Mouse (Mus musculus) hindbrain, embryonic 10.5 days (tissue): ENCODE measurements around the gene Smim6. TPM values are rescaled to one million over a fixed set of nuclear protein-coding genes. Genes with fewer than 3 reads are reported as not detected.

Source experiments
- DNase-seq: peaks from one replicate; pipeline ENCODE4 v3.0.0-alpha.2; 2017; ENCODE audit warnings: low spot score
- H3K27ac ChIP-seq: fragments of 300-500 bp; sonication (generic); 2 replicates; pipeline ENCODE4 v1.5.1; 2016; ENCODE audit warnings: mild to moderate bottlenecking, moderate library complexity
- H3K27me3 ChIP-seq: fragments of 300-500 bp; sonication (generic); 2 replicates; pipeline ENCODE4 v1.6.1; 2016; ENCODE audit warnings: mild to moderate bottlenecking; ENCODE audit not compliant: poor library complexity, insufficient read depth, severe bottlenecking
- H3K36me3 ChIP-seq: fragments of 300-500 bp; sonication (generic); 2 replicates; pipeline ENCODE4 v1.6.1; 2016; ENCODE audit warnings: mild to moderate bottlenecking, moderate library complexity
- H3K4me1 ChIP-seq: fragments of 300-500 bp; sonication (generic); replicated peaks from 2 replicates; pipeline ENCODE4 v1.6.1; 2016; ENCODE audit warnings: mild to moderate bottlenecking
- H3K4me3 ChIP-seq: fragments of 300-500 bp; sonication (generic); 2 replicates; pipeline ENCODE4 v1.5.1; 2016; ENCODE audit warnings: mild to moderate bottlenecking, moderate library complexity
- H3K9me3 ChIP-seq: fragments of 300-500 bp; sonication (generic); 2 replicates; pipeline ENCODE4 v1.6.1; 2016; ENCODE audit warnings: mild to moderate bottlenecking, moderate library complexity
- WGBS: fragments of 180-500 bp; shearing (Covaris S2); methylation state at CpG from one replicate; pipeline ENCODE4 v1.1.7; 2016; 5-methylcytosine and 5-hydroxymethylcytosine counted together
- polyA plus RNA-seq: library from polyadenylated mRNA; unstranded; fragments of >200 nt; fragmentation: Nextera tagmentation; extraction: Ambion mirVana; gene quantifications from 2 replicates; pipeline ENCODE4 v1.2.1, GENCODE M21; 2016

Smim6 gene
- polyA plus RNA-seq: 1.4 and 1.6 TPM in 2 replicates

DNA sequence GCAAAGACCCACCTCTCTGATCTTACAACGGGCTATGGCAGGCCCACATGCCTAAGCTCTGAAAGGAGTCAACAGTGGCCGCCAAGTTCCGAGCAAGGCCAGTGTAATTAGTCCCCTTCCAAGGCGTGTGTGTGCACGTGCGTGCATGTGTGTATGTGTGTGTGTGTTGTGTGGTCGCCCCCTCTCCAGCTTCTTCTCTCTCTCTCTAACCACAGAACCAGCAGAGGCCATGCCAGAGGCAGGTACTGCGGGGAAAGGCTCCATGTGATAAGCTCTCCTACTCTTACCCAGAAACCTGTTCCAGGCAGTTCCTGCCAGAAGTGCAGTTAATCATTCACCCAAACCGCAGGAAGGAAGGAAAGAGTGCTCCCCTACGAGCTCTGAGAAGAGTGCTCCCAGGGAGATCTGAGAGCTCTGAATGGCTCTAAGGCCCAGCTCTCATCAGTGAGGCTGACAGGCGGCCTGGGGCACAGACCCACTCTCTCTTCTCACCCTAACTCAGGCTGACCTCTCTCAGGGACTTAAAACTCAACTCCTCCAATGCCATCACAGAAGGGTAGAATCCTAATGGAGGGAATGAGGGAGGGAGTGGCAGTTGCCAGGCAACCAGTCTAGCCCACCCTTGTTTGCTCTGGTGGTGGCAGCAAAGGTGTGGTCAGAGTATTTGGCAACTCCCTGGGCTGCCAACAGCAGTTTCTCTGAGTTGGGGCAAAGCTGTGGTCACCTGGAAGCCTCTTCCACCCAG lies at the start of gene Smim6:
Gene Smim6 (plus strand): TSS at position 386 of the 745 bp plus-strand sequence.
- Histone ChIP-seq H3K4me1 (0 out of 2 replicates have a peak, but pooled peaks cover 3% of the 10 kb centered on the region), H3K27ac (no peak within 1 kb of the TSS), H3K27me3 (no peaks in the 10 kb centered on the region), H3K4me3 (no peak within 1 kb of the TSS), H3K9me3 (no peaks in the 10 kb centered on the region), H3K36me3 (peaks cover 78% of the 10 kb centered on the region)
- DNase-seq: no peak
- WGBS: 87% methylated on average over 11 of the region's 11 CpGs

GRCm38 (mm10) chr11:115863895-115864294 lies 47.9 kb upstream of the Smim6 start:
- Histone ChIP-seq H3K9me3 (no peaks in the 10 kb centered on the region), H3K4me3 (no peak overlapping the region), H3K36me3 (no peaks in the 10 kb centered on the region), H3K4me1 (peaks cover 26% of the 10 kb centered on the region), H3K27ac (no peak overlapping the region), H3K27me3 (peaks cover 42% of the 10 kb centered on the region)
- WGBS: 88% methylated on average over 8 of the region's 8 CpGs
- DNase-seq: no peak

GRCm38 (mm10) chr11:115869393-115869792 lies 42.4 kb upstream of the Smim6 start:
- Histone ChIP-seq H3K36me3 (no peaks in the 10 kb centered on the region), H3K4me3 (no peak overlapping the region), H3K27ac (no peak overlapping the region), H3K27me3 (peaks cover 5% of the 10 kb centered on the region; the same call in 1 of the 2 replicates), H3K4me1 (peaks cover 16% of the 10 kb centered on the region), H3K9me3 (no peaks in the 10 kb centered on the region)
- WGBS: 89% methylated on average over 8 of the region's 8 CpGs
- no peak for DNase-seq

DNA sequence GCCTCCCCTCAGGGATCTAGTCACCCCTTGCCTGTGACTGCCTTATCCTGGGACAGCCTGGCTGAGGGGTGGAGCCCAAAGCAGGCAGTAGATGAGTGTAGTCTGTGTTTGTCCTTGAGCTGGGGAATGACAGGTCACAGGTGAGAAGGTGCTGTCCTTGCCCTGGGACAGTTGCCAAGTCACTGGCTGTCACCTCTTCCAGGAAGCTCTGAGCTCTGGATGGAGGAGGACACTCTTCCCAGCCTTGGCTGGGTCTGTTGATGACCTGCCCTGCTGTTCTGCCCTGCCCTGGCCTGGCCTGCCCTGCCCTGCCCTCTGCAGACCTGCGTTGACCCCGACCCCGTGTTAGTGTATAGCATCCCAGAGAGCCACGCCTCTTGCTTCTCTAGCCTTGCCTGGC lies 39.4 kb upstream of the Smim6 start:
- Histone ChIP-seq H3K36me3 (no peaks in the 10 kb centered on the region), H3K9me3 (no peaks in the 10 kb centered on the region), H3K4me1 (peaks cover 9% of the 10 kb centered on the region), H3K27ac (no peak overlapping the region), H3K27me3 (no peaks in the 10 kb centered on the region), H3K4me3 (no peak overlapping the region)
- no peak for DNase-seq
- 65% methylated on average over 4 of the region's 4 CpGs for WGBS

GRCm38 (mm10) chr11:115875935-115876334 lies 35.9 kb upstream of the Smim6 start:
- Histone ChIP-seq H3K27ac (no peak overlapping the region), H3K9me3 (no peaks in the 10 kb centered on the region), H3K27me3 (no peaks in the 10 kb centered on the region), H3K36me3 (no peaks in the 10 kb centered on the region), H3K4me1 (peaks cover 12% of the 10 kb centered on the region), H3K4me3 (no peak overlapping the region)
- DNase-seq: no peak
- WGBS: 96% methylated on average over 3 of the region's 3 CpGs

- no peak for DNase-seq
- Histone ChIP-seq H3K9me3 (no peaks in the 10 kb centered on the region), H3K36me3 (no peaks in the 10 kb centered on the region), H3K27ac (no peak overlapping the region), H3K27me3 (no peaks in the 10 kb centered on the region), H3K4me1 (peaks cover 12% of the 10 kb centered on the region), H3K4me3 (no peak overlapping the region)
- WGBS: 77% methylated on average over 5 of the region's 5 CpGs
Observed at GRCm38 (mm10) chr11:115876438-115876837, 35.4 kb upstream of the Smim6 start.

DNA sequence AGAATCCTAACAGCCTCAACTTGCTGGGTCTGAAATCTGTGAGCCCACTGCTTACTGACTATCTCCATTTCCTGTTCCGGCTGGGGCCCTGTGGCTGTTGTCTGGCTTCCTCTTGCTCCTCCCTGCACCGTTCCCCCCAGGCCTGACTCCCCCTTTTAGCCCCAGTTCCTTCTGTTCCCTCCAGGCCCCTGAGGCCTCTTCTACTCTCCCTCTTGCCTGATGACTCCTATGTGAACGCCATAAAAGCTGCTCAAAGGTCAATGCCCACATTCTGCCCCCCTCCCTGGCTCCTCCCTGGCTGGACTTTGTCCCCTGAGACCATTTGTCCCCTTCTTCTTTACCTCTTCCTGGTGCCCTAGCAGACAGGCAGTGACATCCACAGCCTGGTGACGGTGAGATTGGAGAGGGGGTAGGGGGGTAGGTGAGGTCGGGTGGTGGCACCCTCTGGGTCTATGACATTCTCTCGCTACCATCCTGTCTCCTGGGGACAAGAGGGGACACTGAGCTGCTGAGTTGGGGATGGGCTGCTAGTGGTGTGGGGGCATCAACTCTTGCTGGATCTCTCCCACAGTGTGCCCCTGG lies 34.6 kb upstream of the Smim6 start:
- H3K27ac ChIP-seq: no peak overlapping the region
- no peaks in the 10 kb centered on the region for H3K9me3 ChIP-seq
- H3K36me3 ChIP-seq: no peaks in the 10 kb centered on the region
- peaks cover 7% of the 10 kb centered on the region for H3K27me3 ChIP-seq
- no peak for DNase-seq
- no peak overlapping the region for H3K4me3 ChIP-seq
- peaks cover 9% of the 10 kb centered on the region for H3K4me1 ChIP-seq
- 71% methylated on average over 6 of the region's 6 CpGs for WGBS

- Histone ChIP-seq H3K4me1 (peaks cover 9% of the 10 kb centered on the region), H3K27ac (no peak overlapping the region), H3K36me3 (no peaks in the 10 kb centered on the region), H3K9me3 (no peaks in the 10 kb centered on the region), H3K27me3 (peaks cover 15% of the 10 kb centered on the region), H3K4me3 (no peak overlapping the region)
- DNase-seq: no peak
- 75% methylated on average over 8 of the region's 8 CpGs for WGBS
Observed at GRCm38 (mm10) chr11:115878071-115878470, 33.7 kb upstream of the Smim6 start.

- 24% methylated on average over 5 of the region's 5 CpGs for WGBS
- DNase-seq: peak; percentile 53
- Histone ChIP-seq H3K4me1 (peaks cover 15% of the 10 kb centered on the region), H3K4me3 (no peak overlapping the region), H3K27me3 (peaks cover 33% of the 10 kb centered on the region), H3K9me3 (no peaks in the 10 kb centered on the region), H3K27ac (no peak overlapping the region), H3K36me3 (no peaks in the 10 kb centered on the region)
Observed at GRCm38 (mm10) chr11:115881002-115881401, 30.8 kb upstream of the Smim6 start.

DNA sequence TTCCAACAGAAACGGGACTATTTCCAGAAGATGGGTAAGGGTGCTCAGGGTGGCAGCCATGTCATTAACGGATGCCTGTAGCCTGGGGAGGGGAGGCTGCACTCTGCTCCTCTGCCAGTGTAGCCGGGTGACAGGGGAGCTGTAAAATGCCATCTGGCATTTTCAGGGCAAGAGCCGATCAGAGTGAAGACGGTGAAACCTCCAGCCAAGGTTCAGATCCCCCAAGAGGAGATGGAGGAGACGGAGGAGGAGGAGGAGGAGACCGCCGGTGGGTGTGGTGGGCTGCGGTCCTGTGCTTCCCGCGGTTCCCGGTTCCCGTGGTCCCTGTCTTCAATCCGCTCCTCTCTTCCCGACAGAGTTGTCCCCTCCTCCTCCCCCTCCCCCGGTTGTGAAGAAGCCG lies 28.6 kb upstream of the Smim6 start:
- H3K27ac ChIP-seq: no peak overlapping the region
- DNase-seq: no peak
- 32% methylated on average over 17 of the region's 17 CpGs for WGBS

DNA sequence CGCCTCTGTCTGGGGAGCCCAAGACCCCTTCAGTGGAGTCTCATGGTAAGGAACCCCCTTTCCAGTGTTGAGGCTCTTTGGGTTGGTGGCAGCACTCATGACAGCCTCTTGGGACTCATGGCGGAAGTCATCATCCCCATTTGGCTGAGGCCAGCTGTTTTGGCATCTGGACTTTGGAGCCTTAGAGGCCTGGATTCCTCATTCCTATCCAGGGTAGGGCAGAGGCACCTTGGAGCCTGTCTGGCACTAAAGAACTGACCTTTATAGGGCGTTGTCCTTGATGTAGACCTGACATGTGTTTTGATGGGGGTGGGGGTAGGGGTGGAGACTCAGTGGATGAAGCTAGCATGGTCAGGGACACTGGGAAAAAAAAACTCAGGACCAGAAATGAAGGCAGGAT lies 27.5 kb upstream of the Smim6 start:
- WGBS: 92% methylated on average over 3 of the region's 3 CpGs
- Histone ChIP-seq H3K36me3 (no peaks in the 10 kb centered on the region), H3K4me3 (no peak overlapping the region), H3K27me3 (peaks cover 35% of the 10 kb centered on the region), H3K9me3 (no peaks in the 10 kb centered on the region), H3K27ac (no peak overlapping the region), H3K4me1 (peaks cover 24% of the 10 kb centered on the region; the same call in 1 of the 2 replicates)
- no peak for DNase-seq

More for the DNA sequence above, 28.6 kb upstream of the Smim6 start:
- H3K4me1 ChIP-seq: peaks cover 23% of the 10 kb centered on the region; the same call in 1 of the 2 replicates
- H3K27me3 ChIP-seq: peaks cover 35% of the 10 kb centered on the region
- H3K9me3 ChIP-seq: no peaks in the 10 kb centered on the region
- H3K4me3 ChIP-seq: no peak overlapping the region
- H3K36me3 ChIP-seq: no peaks in the 10 kb centered on the region

DNA sequence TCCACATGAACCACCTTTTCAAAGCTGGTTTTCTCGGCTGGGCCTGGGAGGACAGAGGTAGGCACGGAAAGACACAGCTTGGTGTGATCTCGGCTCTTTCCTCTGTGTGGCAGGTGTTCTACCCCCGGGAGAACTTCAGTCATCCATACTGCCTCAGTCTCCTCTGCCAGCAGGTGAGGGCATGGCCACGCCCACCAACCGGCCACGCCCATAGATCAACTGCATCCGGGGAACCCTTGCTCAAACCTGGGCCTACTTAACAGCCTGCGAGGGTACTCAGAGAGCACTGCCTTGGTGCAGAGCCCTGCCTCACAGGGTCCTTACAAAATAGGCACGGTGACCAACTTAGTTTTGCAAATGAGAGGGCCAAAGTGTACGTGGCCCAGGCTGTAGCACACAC lies 26.5 kb upstream of the Smim6 start:
- Histone ChIP-seq H3K27ac (no peak overlapping the region), H3K4me3 (no peak overlapping the region), H3K9me3 (no peaks in the 10 kb centered on the region), H3K36me3 (no peaks in the 10 kb centered on the region), H3K27me3 (peaks cover 35% of the 10 kb centered on the region), H3K4me1 (peaks cover 24% of the 10 kb centered on the region; the same call in 1 of the 2 replicates)
- no peak for DNase-seq
- WGBS: 78% methylated on average over 11 of the region's 11 CpGs

DNA sequence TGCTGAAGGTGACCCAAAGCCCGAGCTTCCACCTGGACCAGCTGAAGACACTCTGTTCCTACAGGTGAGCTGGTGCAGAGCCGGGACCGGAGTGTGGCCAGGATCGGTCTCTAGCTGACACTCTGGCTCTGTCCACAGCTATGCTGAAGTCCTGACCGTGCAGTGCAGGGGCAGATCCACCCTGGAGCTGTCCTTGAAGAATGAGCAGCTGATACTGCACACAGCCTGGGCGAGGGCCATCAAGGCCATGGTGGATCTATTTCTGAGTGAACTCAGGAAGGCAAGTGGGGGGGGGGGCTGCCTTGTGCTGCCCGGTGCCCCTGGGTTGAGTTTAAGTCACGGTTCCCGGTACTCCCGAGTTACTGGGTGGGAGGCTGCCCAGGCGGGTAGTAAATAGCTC lies 25.4 kb upstream of the Smim6 start:
- H3K4me3 ChIP-seq: no peak overlapping the region
- H3K27ac ChIP-seq: no peak overlapping the region; the same call in 1 of the 2 replicates
- H3K36me3 ChIP-seq: no peaks in the 10 kb centered on the region
- no peaks in the 10 kb centered on the region for H3K9me3 ChIP-seq
- 90% methylated on average over 11 of the region's 11 CpGs for WGBS
- H3K27me3 ChIP-seq: peaks cover 35% of the 10 kb centered on the region
- DNase-seq: no peak
- H3K4me1 ChIP-seq: peaks cover 24% of the 10 kb centered on the region; the same call in 1 of the 2 replicates
